Mouse (Mus musculus): Measurements from ENCODE around the gene Txndc15.

GRCm38 (mm10) chr13:55693243-55693721, 21.2 kb upstream of the Txndc15 start:
- TF ChIP-seq CTCF (IDR thresholded peaks at IDR 0.05; ENCODE audit: extremely low read depth, insufficient read length, insufficient replicate concordance, low read depth, low read length): no peak
- TF ChIP-seq POLR2A (IDR thresholded peaks at IDR 0.05; ENCODE audit: low read depth, low read length): no peak

Data from small intestine, adult 2 months (tissue).